20 mouse cellular contexts compared by ENCODE assay signal in the genomic region with DNA sequence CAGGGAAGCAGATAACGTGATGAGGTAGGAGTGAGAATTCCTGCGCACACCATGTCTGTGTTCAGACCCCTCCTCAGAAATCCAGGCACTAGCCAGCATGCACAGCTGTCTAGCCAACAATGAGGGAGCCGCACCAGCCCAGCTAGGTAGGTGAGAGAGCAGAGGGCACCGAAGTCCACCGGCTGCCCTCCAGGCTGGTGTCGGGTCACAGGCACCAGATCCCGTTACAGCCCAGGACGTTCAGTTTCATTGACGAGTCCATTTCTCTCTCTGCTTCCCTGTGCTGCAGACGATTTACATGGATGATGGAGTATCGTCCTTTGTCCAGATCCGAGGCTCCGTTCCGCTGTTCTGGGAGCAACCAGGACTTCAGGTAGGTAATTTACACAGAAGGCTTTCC. TPM values are rescaled to one million over a fixed set of nuclear protein-coding genes. Genes with fewer than 3 reads are reported as not detected.
DNase-seq lines count a peak whose midpoint lies in the region; ATAC-seq and TF ChIP-seq lines count a peak whose summit lies in the region.
"Had no signal": no experiment of that assay in that cellular context is flagged by ENCODE, and none has a peak within 500 bp of the region (broad histone marks: within the 10 kb centered on the region; RNA-seq: fewer than 3 reads in every experiment).

No protein-coding gene starts in this region.

- 66% methylated on average over 14 of the region's 14 CpGs for WGBS in heart, adult 2 months
- WGBS in liver, adult 2 months: 53% methylated on average over 14 of the region's 14 CpGs
- 80% methylated on average over 14 of the region's 14 CpGs for WGBS in liver, embryonic 12.5 days (ENCODE audit: insufficient replicate concordance)
- WGBS in heart, embryonic 16.5 days: 61% methylated on average over 14 of the region's 14 CpGs

- intact Hi-C loops in heart, adult 2 months (cut with DNase I): no loop called here
- intact Hi-C loops in heart, postnatal 36 days (cut with DNase I): loop anchor here (2.0 kb wide), 1 partner anchor 14 kb away; no protein-coding TSS in a partner anchor

- DNase-seq in heart, adult 2 months: peak in 1 of 2 experiments; percentile 43
- no peak for DNase-seq in heart, postnatal 36 days
- DNase-seq in liver, adult 2 months (ENCODE audit: extremely low read depth, low read depth, low spot score): peak; percentile 78
- no peak for DNase-seq in right cerebral cortex, adult 2 months (ENCODE audit: low spot score in 2 of 2)
- DNase-seq: cerebellum, adult 9-11 months; kidney, postnatal 10 days; lung, adult 18-20 months; right cerebral cortex, postnatal 4 days; thymus, adult 2 months; thymus, postnatal 4 days had no signal

- no peaks in the 10 kb centered on the region for H3K9me3 ChIP-seq in liver, embryonic 12.5 days (replicated peaks)
- no peaks in the 10 kb centered on the region for H3K9me3 ChIP-seq in heart, embryonic 16.5 days (replicated peaks; ENCODE audit: control insufficient read depth, low read length)
- H3K9me3 ChIP-seq: forebrain, embryonic 10.5 days; hindbrain, embryonic 15.5 days; midbrain, embryonic 10.5 days; stomach, embryonic 15.5 days had no signal

- no peak for TF ChIP-seq CTCF in heart, adult 2 months (IDR thresholded peaks at IDR 0.05)
- TF ChIP-seq CTCF in liver, adult 2 months (IDR thresholded peaks at IDR 0.05; ENCODE audit: low read depth, low read length): no peak

- TF ChIP-seq POLR2A in heart, adult 2 months (IDR thresholded peaks at IDR 0.05; ENCODE audit: insufficient read depth, low read depth, low read length): no peak
- TF ChIP-seq POLR2A in liver, adult 2 months (IDR thresholded peaks at IDR 0.05; ENCODE audit: extremely low read depth, insufficient read depth, low read length): no peak

- H3K4me1 ChIP-seq in heart, adult 2 months (ENCODE audit: control insufficient read depth, insufficient read depth, low read length): peaks cover 23% of the 10 kb centered on the region
- peaks cover 16% of the 10 kb centered on the region for H3K4me1 ChIP-seq in liver, adult 2 months (ENCODE audit: control insufficient read depth, insufficient read depth, low read length)
- no peaks in the 10 kb centered on the region; the same call in 1 of the 2 replicates for H3K4me1 ChIP-seq in liver, embryonic 12.5 days
- H3K4me1 ChIP-seq in heart, embryonic 16.5 days (ENCODE audit: control insufficient read depth, insufficient read depth, low read length): peaks cover 58% of the 10 kb centered on the region

- peak overlapping the region; percentile 31 for H3K4me3 ChIP-seq in heart, adult 2 months
- no peak overlapping the region for H3K4me3 ChIP-seq in liver, adult 2 months (ENCODE audit: insufficient read depth, low read depth, low read length)
- H3K4me3 ChIP-seq in liver, embryonic 12.5 days: no peak overlapping the region
- H3K4me3 ChIP-seq in heart, embryonic 16.5 days (ENCODE audit: low read length): no peak overlapping the region
- H3K4me3 ChIP-seq: forebrain, embryonic 10.5 days; hindbrain, embryonic 15.5 days; midbrain, embryonic 10.5 days; stomach, embryonic 15.5 days had no signal

- H3K79me2 ChIP-seq in heart, adult 2 months (replicated peaks; ENCODE audit: control insufficient read depth, insufficient read depth, low read length): no peaks in the 10 kb centered on the region
- H3K79me2 ChIP-seq in liver, adult 2 months (ENCODE audit: control insufficient read depth, insufficient read depth, low read length): no peaks in the 10 kb centered on the region

- peak overlapping the region; percentile 68 for H3K9ac ChIP-seq in heart, adult 2 months (ENCODE audit: low read depth, low read length)
- H3K9ac ChIP-seq in liver, adult 2 months (ENCODE audit: low read depth, low read length): no peak overlapping the region
- no peak overlapping the region for H3K9ac ChIP-seq in liver, embryonic 12.5 days
- peak overlapping the region; percentile 49; the same call in 1 of the 2 replicates for H3K9ac ChIP-seq in heart, embryonic 16.5 days (ENCODE audit: low read length)
- H3K9ac ChIP-seq: hindbrain, embryonic 15.5 days; stomach, embryonic 15.5 days had no signal

- H3K4me2 ChIP-seq in liver, embryonic 12.5 days: no peak overlapping the region
- H3K4me2 ChIP-seq in heart, embryonic 16.5 days (ENCODE audit: low read depth, low read length): peak overlapping the region; percentile 17
- H3K4me2 ChIP-seq: hindbrain, embryonic 15.5 days; liver, embryonic 11.5 days; stomach, embryonic 15.5 days had no signal

- no peaks in the 10 kb centered on the region for H3K27me3 ChIP-seq in heart, adult 2 months (ENCODE audit: control insufficient read depth, insufficient read depth, low read length)
- H3K27me3 ChIP-seq in liver, adult 2 months (ENCODE audit: control insufficient read depth, insufficient read depth, low read length): no peaks in the 10 kb centered on the region
- H3K27me3 ChIP-seq in liver, embryonic 12.5 days (replicated peaks): no peaks in the 10 kb centered on the region; the same call in 1 of the 2 replicates
- no peaks in the 10 kb centered on the region for H3K27me3 ChIP-seq in heart, embryonic 16.5 days (ENCODE audit: control insufficient read depth, insufficient read depth, low read length)
- H3K27me3 ChIP-seq: hindbrain, embryonic 15.5 days; stomach, embryonic 15.5 days had no signal

- TF ChIP-seq EP300 in heart, adult 2 months (IDR thresholded peaks at IDR 0.05; ENCODE audit: insufficient read depth, low read depth, low read length): no peak

- H3K36me3 ChIP-seq in heart, adult 2 months (ENCODE audit: control insufficient read depth, insufficient read depth, low read length): peaks cover 8% of the 10 kb centered on the region
- H3K36me3 ChIP-seq in liver, adult 2 months (ENCODE audit: control insufficient read depth, insufficient read depth, low read length): no peaks in the 10 kb centered on the region
- no peaks in the 10 kb centered on the region for H3K36me3 ChIP-seq in liver, embryonic 12.5 days
- no peaks in the 10 kb centered on the region for H3K36me3 ChIP-seq in heart, embryonic 16.5 days (ENCODE audit: control insufficient read depth, insufficient read depth)
- H3K36me3 ChIP-seq: forebrain, embryonic 10.5 days; hindbrain, embryonic 15.5 days; midbrain, embryonic 10.5 days; stomach, embryonic 15.5 days had no signal

- H3K27ac ChIP-seq in heart, adult 2 months: peak overlapping the region; percentile 92
- peak overlapping the region; percentile 58; the same call in 1 of the 2 replicates for H3K27ac ChIP-seq in liver, adult 2 months (replicated peaks; ENCODE audit: insufficient read depth, low read depth, low read length)
- H3K27ac ChIP-seq in liver, embryonic 12.5 days: no peak overlapping the region
- H3K27ac ChIP-seq in heart, embryonic 16.5 days (ENCODE audit: low read length): peak overlapping the region; percentile 100
- H3K27ac ChIP-seq: forebrain, embryonic 10.5 days; hindbrain, embryonic 15.5 days; midbrain, embryonic 10.5 days; stomach, embryonic 15.5 days had no signal

- no peak for ATAC-seq in liver, embryonic 12.5 days
- no peak for ATAC-seq in heart, embryonic 16.5 days (replicated peaks; ENCODE audit: extremely low read depth, insufficient read depth, low FRiP score)
- no peak for ATAC-seq in erythroblast, adult 5-6 weeks (replicated peaks; ENCODE audit: low FRiP score, poor library complexity, severe bottlenecking)
- ATAC-seq: forebrain, embryonic 16.5 days; midbrain, embryonic 16.5 days had no signal

RNA-seq across cellular contexts. Expression of a gene that starts 55.5 kb away (rescaled TPM):
- 10 to 100 TPM; 43.7 to 58.1 TPM for total RNA-seq in heart, adult 2 months (2021)
- polyA plus RNA-seq in heart, adult 2 months (2012; rRNA removed): 21.2 and 25.8 TPM in 2 replicates
- total RNA-seq in heart, postnatal 36 days (2021): 10 to 100 TPM; 55.5 to 57.9 TPM
- 3.0 and 3.7 TPM in 2 replicates for total RNA-seq in liver, adult 2 months (2014; rRNA removed)
- polyA plus RNA-seq in liver, adult 2 months (2012; rRNA removed): 0.66 and 1.2 TPM in 2 replicates
- polyA plus RNA-seq in liver, embryonic 12.5 days (2016; fragmentation: Nextera tagmentation; extraction: Ambion mirVana): 1.6 and 1.8 TPM in 2 replicates
- polyA plus RNA-seq in heart, embryonic 16.5 days (2015; fragmentation: Nextera tagmentation; extraction: Ambion mirVana): 4.2 and 5.3 TPM in 2 replicates
- 0.63 and 1.3 TPM in 2 replicates for total RNA-seq in erythroblast, adult 5-6 weeks (2015; ENCODE audit: low replicate concordance)
- 0.85 and 4.6 TPM in 2 replicates for total RNA-seq in erythroblast, adult 5-6 weeks (2017; ENCODE audit: low replicate concordance)

Comparison
In these comparisons a context has a peak if more than half of its experiments do, and no peak if none do; other contexts are left out.
1. H3K9ac ChIP-seq: peak in heart, adult 2 months (single experiment) and heart, embryonic 16.5 days (single experiment); none in liver, adult 2 months (single experiment) and liver, embryonic 12.5 days (single experiment).